Mouse (Mus musculus) intestine, embryonic 14.5 days (tissue): ENCODE measurements around the gene Dnmt3a. TPM values are rescaled to one million over a fixed set of nuclear protein-coding genes. Genes with fewer than 3 reads are reported as not detected.

Experiments
- ATAC-seq: fragments of 200-750 bp; cut with Nextera tagmentation; replicated peaks from 2 replicates; pipeline ENCODE4 v1.8.0; 2017; ENCODE audit warnings: low read depth, moderate number of reproducible peaks, moderate TSS enrichment, moderate library complexity; ENCODE audit not compliant: low FRiP score, low TSS enrichment
- DNase-seq: peaks from one replicate; pipeline ENCODE4 v3.0.0-alpha.2; 2018; ENCODE audit warnings: low spot score
- H3K27ac ChIP-seq: fragments of 300-500 bp; sonication (generic); 2 replicates; pipeline ENCODE4 v1.5.1; 2014; ENCODE audit warnings: low read depth, mild to moderate bottlenecking, control low read depth
- H3K27me3 ChIP-seq: fragments of 300-500 bp; sonication (generic); replicated peaks from 2 replicates; pipeline ENCODE4 v1.6.1; 2014; ENCODE audit warnings: low read length, control low read depth; ENCODE audit not compliant: control insufficient read depth, insufficient read depth
- H3K36me3 ChIP-seq: fragments of 300-500 bp; sonication (generic); 2 replicates; pipeline ENCODE4 v1.6.1; 2014; ENCODE audit warnings: low read length, control low read depth; ENCODE audit not compliant: control insufficient read depth, insufficient read depth
- H3K4me1 ChIP-seq: fragments of 300-500 bp; sonication (generic); replicated peaks from 2 replicates; pipeline ENCODE4 v1.6.1; 2014; ENCODE audit warnings: low read length, control low read depth, mixed read lengths; ENCODE audit not compliant: control insufficient read depth, insufficient read depth
- H3K4me2 ChIP-seq: fragments of 300-500 bp; sonication (generic); 2 replicates; pipeline ENCODE4 v1.6.1; 2014; ENCODE audit warnings: low read length
- H3K4me3 ChIP-seq: fragments of 300-500 bp; sonication (generic); 2 replicates; pipeline ENCODE4 v1.5.1; 2014; ENCODE audit warnings: low read depth, low read length, control low read depth, mixed read lengths
- H3K9ac ChIP-seq: fragments of 300-500 bp; sonication (generic); 2 replicates; pipeline ENCODE4 v1.6.1; 2014; ENCODE audit warnings: mild to moderate bottlenecking, low read length
- H3K9me3 ChIP-seq: fragments of 300-500 bp; sonication (generic); 2 replicates; pipeline ENCODE4 v1.6.1; 2016; ENCODE audit warnings: low read length, control low read depth; ENCODE audit not compliant: control insufficient read depth
- WGBS: fragments of 180-500 bp; shearing (Covaris S2); extraction: QIAGEN DNeasy Blood & Tissue Kit; methylation state at CpG from one replicate; pipeline ENCODE4 v1.1.7; 2014; 5-methylcytosine and 5-hydroxymethylcytosine counted together
- polyA plus RNA-seq: library from polyadenylated mRNA; unstranded; fragments of >200 nt; fragmentation: Nextera tagmentation; extraction: Ambion mirVana; gene quantifications from 2 replicates; pipeline ENCODE4 v1.2.1, GENCODE M21; 2014

The Dnmt3a gene
- polyA plus RNA-seq, result 63.4 and 69.3 TPM in 2 replicates

GRCm38 (mm10) chr12:3805852-3806251 is at the start of gene Dnmt3a:
Gene Dnmt3a (plus strand): TSS chr12:3806007.
- DNase-seq, result no peak
- H3K9ac ChIP-seq, result peak within 1 kb of the TSS; percentile 86
- no peaks in the 10 kb centered on the region for H3K9me3 ChIP-seq
- H3K36me3 ChIP-seq, result no peaks in the 10 kb centered on the region
- peaks cover 34% of the 10 kb centered on the region for H3K4me1 ChIP-seq
- no peaks in the 10 kb centered on the region for H3K27me3 ChIP-seq
- H3K4me3 ChIP-seq, result peak within 1 kb of the TSS; percentile 66
- WGBS, result 11% methylated on average over 4 of the region's 4 CpGs
- ATAC-seq, result 0 out of 2 replicates have a peak, but pooled peaks have one; percentile 1
- H3K27ac ChIP-seq, result peak within 1 kb of the TSS; percentile 94
- peak within 1 kb of the TSS; percentile 80 for H3K4me2 ChIP-seq

GRCm38 (mm10) chr12:3756216-3756615 is 49.6 kb upstream of the Dnmt3a start:
- Histone ChIP-seq H3K4me3 (no peak overlapping the region), H3K4me1 (peaks cover 11% of the 10 kb centered on the region), H3K9ac (no peak overlapping the region), H3K27ac (no peak overlapping the region), H3K4me2 (no peak overlapping the region), H3K9me3 (no peaks in the 10 kb centered on the region), H3K36me3 (no peaks in the 10 kb centered on the region), H3K27me3 (no peaks in the 10 kb centered on the region)
- DNase-seq, result no peak
- 91% methylated on average over 3 of the region's 3 CpGs for WGBS
- no peak for ATAC-seq

DNA sequence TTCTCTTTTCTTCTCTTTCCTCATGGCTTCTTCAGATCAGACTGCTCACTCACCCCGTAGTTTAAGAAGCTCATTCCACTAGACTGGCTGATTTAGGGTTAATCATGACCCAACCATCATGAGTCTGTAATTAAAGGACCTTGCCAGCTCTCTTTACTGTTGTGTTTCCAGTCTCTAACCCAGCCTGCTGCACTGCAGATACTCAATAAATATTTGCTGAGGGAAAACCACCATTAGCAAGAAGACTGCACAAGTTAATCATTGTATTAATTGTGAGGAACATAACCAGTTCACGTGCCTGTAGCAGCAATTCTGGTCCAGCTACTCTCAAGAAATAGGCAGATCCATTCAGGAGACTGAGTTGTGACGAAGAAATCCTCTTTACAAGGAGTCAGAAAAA is 47.7 kb upstream of the Dnmt3a start:
- WGBS, result 68% methylated on average over 3 of the region's 3 CpGs
- Histone ChIP-seq H3K27me3 (no peaks in the 10 kb centered on the region), H3K4me3 (no peak overlapping the region), H3K27ac (0 out of 2 replicates have a peak overlapping the region, but pooled peaks have one; percentile 0), H3K4me2 (no peak overlapping the region), H3K9ac (no peak overlapping the region), H3K36me3 (no peaks in the 10 kb centered on the region), H3K4me1 (peaks cover 14% of the 10 kb centered on the region), H3K9me3 (no peaks in the 10 kb centered on the region)
- DNase-seq (no peak), ATAC-seq (no peak; the same call in 1 of the 2 replicates)

DNA sequence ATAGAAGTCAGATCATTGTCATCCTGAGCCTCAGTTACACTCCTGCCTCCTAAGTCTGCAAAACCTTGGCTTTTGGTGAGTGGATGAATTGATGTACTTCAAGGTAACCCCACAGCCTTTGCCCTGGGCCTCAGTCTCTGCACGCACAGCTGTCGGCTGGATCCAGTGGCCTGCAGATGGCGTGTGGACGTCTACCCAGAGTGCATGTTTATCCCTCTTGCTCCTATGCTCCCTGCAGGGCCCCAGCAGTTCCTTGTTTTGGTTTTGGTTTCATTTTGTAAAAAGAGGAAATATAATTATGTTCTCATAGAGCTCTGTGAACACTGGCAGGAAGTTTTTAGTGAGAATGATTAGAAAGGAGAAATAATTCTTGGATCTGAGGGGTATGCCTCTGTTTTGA is 46.4 kb upstream of the Dnmt3a start:
- H3K27me3 ChIP-seq, result no peaks in the 10 kb centered on the region
- H3K27ac ChIP-seq, result peak overlapping the region; percentile 70
- DNase-seq, result no peak
- H3K4me1 ChIP-seq, result peaks cover 14% of the 10 kb centered on the region
- H3K9ac ChIP-seq, result no peak overlapping the region
- H3K9me3 ChIP-seq, result no peaks in the 10 kb centered on the region
- WGBS, result 17% methylated on average over 4 of the region's 4 CpGs
- no peak overlapping the region for H3K4me3 ChIP-seq
- H3K36me3 ChIP-seq, result no peaks in the 10 kb centered on the region
- peak overlapping the region; percentile 24 for H3K4me2 ChIP-seq
- ATAC-seq, result peak; percentile 45; the same call in 1 of the 2 replicates

DNA sequence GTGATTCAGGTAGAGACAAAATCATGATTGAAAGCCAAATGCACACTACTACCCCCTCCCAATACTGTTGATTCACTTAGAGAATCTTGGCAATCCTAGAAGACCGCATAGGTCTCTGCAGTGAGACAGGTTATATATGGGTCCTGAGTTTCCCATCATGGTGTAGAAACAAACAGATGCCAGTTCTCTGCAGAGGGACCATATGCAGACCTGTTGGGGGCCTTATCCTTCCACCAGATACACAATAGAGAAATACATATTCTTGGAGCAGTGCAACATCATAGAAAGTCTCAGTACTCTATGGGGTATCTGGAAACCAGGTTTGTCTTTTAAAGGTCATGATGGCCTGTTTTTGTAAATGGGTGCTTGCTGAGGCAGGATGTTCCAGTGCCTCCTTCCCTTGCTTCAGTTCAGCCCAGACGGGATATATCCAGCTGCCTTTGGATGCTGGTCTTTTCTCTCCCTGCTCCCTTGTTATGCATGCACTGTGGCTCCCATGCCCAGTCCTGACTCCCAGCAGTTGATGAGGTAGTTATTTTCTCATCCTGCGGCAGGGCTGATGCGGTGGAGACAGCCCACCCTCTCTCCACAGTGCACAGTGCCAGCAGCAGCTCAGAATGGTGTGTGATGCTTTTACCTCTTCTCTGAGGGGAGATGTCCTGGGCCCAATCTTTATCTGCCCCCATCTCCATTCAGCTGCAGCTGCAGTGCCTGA is 44.8 kb upstream of the Dnmt3a start:
- H3K9ac ChIP-seq, result no peak overlapping the region
- no peaks in the 10 kb centered on the region for H3K9me3 ChIP-seq
- WGBS, result 76% methylated on average over 4 of the region's 4 CpGs
- H3K4me3 ChIP-seq, result no peak overlapping the region
- peaks cover 14% of the 10 kb centered on the region for H3K4me1 ChIP-seq
- no peak overlapping the region for H3K27ac ChIP-seq
- DNase-seq (no peak), ATAC-seq (no peak)
- no peak overlapping the region for H3K4me2 ChIP-seq
- no peaks in the 10 kb centered on the region for H3K27me3 ChIP-seq
- H3K36me3 ChIP-seq, result no peaks in the 10 kb centered on the region

- H3K4me2 ChIP-seq, result no peak overlapping the region
- H3K27me3 ChIP-seq, result no peaks in the 10 kb centered on the region
- H3K9me3 ChIP-seq, result no peaks in the 10 kb centered on the region
- 58% methylated on average over 6 of the region's 6 CpGs for WGBS
- no peak overlapping the region for H3K4me3 ChIP-seq
- no peak overlapping the region for H3K27ac ChIP-seq
- H3K9ac ChIP-seq, result no peak overlapping the region
- ATAC-seq (no peak), DNase-seq (no peak)
- H3K36me3 ChIP-seq, result no peaks in the 10 kb centered on the region
- H3K4me1 ChIP-seq, result peaks cover 14% of the 10 kb centered on the region
These were observed 44.1 kb upstream of the Dnmt3a start for GRCm38 (mm10) chr12:3761591-3762295.

DNA sequence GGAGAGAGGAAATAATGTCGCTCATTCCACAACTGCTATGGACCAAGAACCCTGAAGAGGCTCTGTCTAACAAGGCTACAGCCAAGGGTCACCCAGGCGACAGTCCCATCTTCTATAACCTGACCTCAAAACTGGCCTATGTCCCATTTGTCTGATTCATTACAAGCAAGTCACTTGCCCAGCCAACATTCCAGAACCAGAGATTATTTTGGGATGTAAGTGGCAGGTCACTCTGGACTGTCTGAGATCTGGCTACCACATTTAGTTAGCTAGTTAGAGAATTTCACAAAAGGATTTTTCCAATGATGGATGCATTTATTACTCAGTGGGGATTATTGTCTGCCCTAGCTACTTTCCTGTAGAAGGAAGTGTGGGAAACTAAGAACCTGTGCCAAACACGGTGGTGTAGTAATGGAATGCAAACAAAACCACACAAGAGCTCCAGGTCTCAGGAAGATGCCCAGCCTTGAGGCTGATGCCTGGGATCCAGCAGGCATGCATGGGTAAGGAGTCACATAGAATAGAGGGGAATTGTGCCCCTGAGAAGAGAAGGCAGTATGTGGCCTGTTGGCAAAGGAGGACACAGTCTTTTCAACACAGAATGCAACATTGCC is 41.5 kb upstream of the Dnmt3a start:
- 65% methylated on average over 3 of the region's 3 CpGs for WGBS
- DNase-seq, result no peak
- Histone ChIP-seq H3K4me3 (no peak overlapping the region), H3K27ac (no peak overlapping the region), H3K36me3 (no peaks in the 10 kb centered on the region), H3K4me1 (peaks cover 9% of the 10 kb centered on the region), H3K9ac (no peak overlapping the region), H3K4me2 (no peak overlapping the region), H3K9me3 (no peaks in the 10 kb centered on the region), H3K27me3 (no peaks in the 10 kb centered on the region)
- no peak for ATAC-seq

- H3K27ac ChIP-seq, result no peak overlapping the region
- DNase-seq, result no peak
- no peaks in the 10 kb centered on the region for H3K9me3 ChIP-seq
- ATAC-seq, result no peak
- no peaks in the 10 kb centered on the region for H3K4me1 ChIP-seq
- H3K27me3 ChIP-seq, result no peaks in the 10 kb centered on the region
- H3K36me3 ChIP-seq, result no peaks in the 10 kb centered on the region
- H3K4me2 ChIP-seq, result no peak overlapping the region
- no peak overlapping the region for H3K4me3 ChIP-seq
- WGBS, result 74% methylated on average over 8 of the region's 8 CpGs
- H3K9ac ChIP-seq, result no peak overlapping the region
These were observed 38.4 kb upstream of the Dnmt3a start for GRCm38 (mm10) chr12:3767360-3767759.
